Mouse (Mus musculus) CD8-positive naive resting alpha-beta T cell, adult 2 months (primary cell): ENCODE results near the gene Zfp365.

Experiments used
- DNase-seq, 2 experiments: peaks; one replicate each; pipeline ENCODE4 v3.0.0; 2022; ENCODE audit warnings: low read depth in 2 of 2, low spot score in 2 of 2

Zfp365 gene

GRCm38 (mm10) chr10:67912337-67912776 is at the start of gene Zfp365:
Gene Zfp365 (minus strand): TSS chr10:67912662.
- peak; percentile 8 to 31 for DNase-seq

GRCm38 (mm10) chr10:67959982-67960381 is 47.5 kb upstream of the Zfp365 start:
- DNase-seq: no peak

GRCm38 (mm10) chr10:67955982-67956381 is 43.5 kb upstream of the Zfp365 start:
- no peak for DNase-seq

- no peak for DNase-seq
Measured at GRCm38 (mm10) chr10:67951690-67952089, 39.2 kb upstream of the Zfp365 start.

GRCm38 (mm10) chr10:67950059-67950748 is 37.7 kb upstream of the Zfp365 start:
- no peak for DNase-seq

- no peak for DNase-seq
Measured at GRCm38 (mm10) chr10:67943513-67943912, 31.1 kb upstream of the Zfp365 start.

- DNase-seq: no peak
Measured at GRCm38 (mm10) chr10:67939546-67939945, 27.1 kb upstream of the Zfp365 start.

- DNase-seq: no peak
Measured at GRCm38 (mm10) chr10:67937775-67938174, 25.3 kb upstream of the Zfp365 start.

- no peak for DNase-seq
Measured at GRCm38 (mm10) chr10:67936944-67937343, 24.5 kb upstream of the Zfp365 start.

- DNase-seq: no peak
Measured at GRCm38 (mm10) chr10:67932780-67933179, 20.3 kb upstream of the Zfp365 start.

- DNase-seq: no peak
Measured at GRCm38 (mm10) chr10:67931328-67931727, 18.9 kb upstream of the Zfp365 start.

GRCm38 (mm10) chr10:67928584-67928983 is 16.1 kb upstream of the Zfp365 start:
- no peak for DNase-seq

GRCm38 (mm10) chr10:67927718-67928455 is 15.4 kb upstream of the Zfp365 start:
- no peak for DNase-seq

- DNase-seq: peak; percentile 19 to 45
Measured at GRCm38 (mm10) chr10:67924030-67924429, 11.6 kb upstream of the Zfp365 start.

GRCm38 (mm10) chr10:67921777-67922176 is 9.3 kb upstream of the Zfp365 start:
- DNase-seq: no peak

GRCm38 (mm10) chr10:67919706-67920105 is 7.2 kb upstream of the Zfp365 start:
- DNase-seq: no peak

GRCm38 (mm10) chr10:67918194-67918899 is 5.9 kb upstream of the Zfp365 start:
- DNase-seq: no peak

- DNase-seq: no peak
Measured at GRCm38 (mm10) chr10:67917356-67917755, 4.9 kb upstream of the Zfp365 start.

GRCm38 (mm10) chr10:67911447-67912336 is 770 bp downstream of the Zfp365 start:
- DNase-seq: peak in 1 of 2 experiments; percentile 38

GRCm38 (mm10) chr10:67907931-67908330 is 4.5 kb downstream of the Zfp365 start:
- DNase-seq: no peak

GRCm38 (mm10) chr10:67906926-67907325 is 5.5 kb downstream of the Zfp365 start:
- DNase-seq: no peak
